Mouse (Mus musculus): ENCODE measurements around the gene Cuedc2. TPM values are rescaled to one million over a fixed set of nuclear protein-coding genes. Genes with fewer than 3 reads are reported as not detected.
A peak's percentile ranks its signal among the peaks of the same experiment; 100 is the strongest.

Gene Cuedc2
- polyA plus RNA-seq, 1 experiment = 65.5 TPM

DNA sequence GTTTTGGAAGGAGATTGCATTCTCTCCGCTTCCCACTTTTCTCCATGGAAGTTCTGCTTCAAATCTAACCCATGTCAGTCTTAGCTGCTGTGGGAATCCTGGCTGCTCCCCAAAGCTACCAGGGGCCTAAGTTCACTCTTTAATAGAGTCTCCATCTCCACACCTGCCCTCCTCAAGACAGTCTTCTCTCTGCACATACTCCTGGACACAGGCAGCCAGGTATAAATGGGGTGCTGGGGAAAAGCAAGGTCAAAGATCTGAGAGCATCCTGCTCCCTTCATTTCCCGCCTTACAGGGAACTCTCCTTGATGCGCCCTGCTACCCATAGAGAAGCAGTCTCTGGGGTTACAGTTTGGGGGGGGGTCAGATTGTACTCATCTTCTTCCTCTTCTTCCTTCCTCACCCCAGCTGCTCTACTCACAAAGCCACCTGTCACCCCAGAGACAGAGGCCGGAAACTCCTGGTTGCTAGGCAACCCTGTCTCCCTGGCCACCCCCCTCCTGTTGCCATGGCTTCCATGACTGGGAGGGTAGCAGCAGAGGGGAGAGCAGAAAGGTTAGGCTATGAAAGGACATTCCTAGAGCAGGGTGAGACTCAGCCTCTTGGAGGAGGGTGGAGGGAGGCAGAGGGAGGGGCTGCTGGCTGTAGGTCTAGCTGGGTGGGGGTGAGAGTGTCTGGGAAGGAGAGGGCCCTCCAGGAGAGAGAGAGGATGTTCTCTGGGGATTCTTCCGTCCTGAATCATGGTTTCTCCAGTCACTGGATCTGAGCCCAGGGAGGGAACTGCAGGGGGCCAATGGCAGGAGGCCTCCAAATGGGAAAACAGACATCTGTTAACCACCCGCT, 17.2 kb downstream of the Cuedc2 start:
- H3K27ac ChIP-seq (ENCODE audit: insufficient read depth, low read length) = no peak overlapping the region
- peaks cover 7% of the 10 kb centered on the region for H3K27me3 ChIP-seq (ENCODE audit: control insufficient read depth, insufficient read depth, low read length, poor library complexity, severe bottlenecking)
- H3K4me1 ChIP-seq (ENCODE audit: control insufficient read depth, insufficient read depth, low read length) = no peaks in the 10 kb centered on the region
- no peaks in the 10 kb centered on the region for H3K9me3 ChIP-seq (replicated peaks; ENCODE audit: control insufficient read depth, insufficient read depth, low read length, poor library complexity, severe bottlenecking)
- no peak for TF ChIP-seq POLR2A (IDR thresholded peaks at IDR 0.05; ENCODE audit: insufficient read depth, low read length)
- TF ChIP-seq CTCF (IDR thresholded peaks at IDR 0.05; ENCODE audit: low read depth, low read length) = no peak
- H3K36me3 ChIP-seq (ENCODE audit: control insufficient read depth, insufficient read depth, low read length, poor library complexity, severe bottlenecking) = no peaks in the 10 kb centered on the region
- no peak overlapping the region for H3K4me3 ChIP-seq (ENCODE audit: low read depth, low read length)
- H3K9ac ChIP-seq (ENCODE audit: low read depth, poor library complexity, severe bottlenecking) = no peak overlapping the region

- Histone ChIP-seq H3K27me3 (ENCODE audit: control insufficient read depth, insufficient read depth, low read length, poor library complexity, severe bottlenecking) (peaks cover 9% of the 10 kb centered on the region), H3K4me1 (ENCODE audit: control insufficient read depth, insufficient read depth, low read length) (no peaks in the 10 kb centered on the region), H3K36me3 (ENCODE audit: control insufficient read depth, insufficient read depth, low read length, poor library complexity, severe bottlenecking) (no peaks in the 10 kb centered on the region), H3K9me3 (replicated peaks; ENCODE audit: control insufficient read depth, insufficient read depth, low read length, poor library complexity, severe bottlenecking) (no peaks in the 10 kb centered on the region), H3K4me3 (ENCODE audit: low read depth, low read length) (no peak overlapping the region), H3K27ac (ENCODE audit: insufficient read depth, low read length) (no peak overlapping the region), H3K9ac (ENCODE audit: low read depth, poor library complexity, severe bottlenecking) (no peak overlapping the region)
- TF ChIP-seq CTCF (IDR thresholded peaks at IDR 0.05; ENCODE audit: low read depth, low read length) = no peak
- TF ChIP-seq POLR2A (IDR thresholded peaks at IDR 0.05; ENCODE audit: insufficient read depth, low read length) = no peak
- TF ChIP-seq EP300 (IDR thresholded peaks at IDR 0.05; ENCODE audit: insufficient read depth, low read depth, low read length) = no peak
Measured at GRCm38 (mm10) chr19:46320076-46320785, 18.3 kb downstream of the Cuedc2 start.

DNA sequence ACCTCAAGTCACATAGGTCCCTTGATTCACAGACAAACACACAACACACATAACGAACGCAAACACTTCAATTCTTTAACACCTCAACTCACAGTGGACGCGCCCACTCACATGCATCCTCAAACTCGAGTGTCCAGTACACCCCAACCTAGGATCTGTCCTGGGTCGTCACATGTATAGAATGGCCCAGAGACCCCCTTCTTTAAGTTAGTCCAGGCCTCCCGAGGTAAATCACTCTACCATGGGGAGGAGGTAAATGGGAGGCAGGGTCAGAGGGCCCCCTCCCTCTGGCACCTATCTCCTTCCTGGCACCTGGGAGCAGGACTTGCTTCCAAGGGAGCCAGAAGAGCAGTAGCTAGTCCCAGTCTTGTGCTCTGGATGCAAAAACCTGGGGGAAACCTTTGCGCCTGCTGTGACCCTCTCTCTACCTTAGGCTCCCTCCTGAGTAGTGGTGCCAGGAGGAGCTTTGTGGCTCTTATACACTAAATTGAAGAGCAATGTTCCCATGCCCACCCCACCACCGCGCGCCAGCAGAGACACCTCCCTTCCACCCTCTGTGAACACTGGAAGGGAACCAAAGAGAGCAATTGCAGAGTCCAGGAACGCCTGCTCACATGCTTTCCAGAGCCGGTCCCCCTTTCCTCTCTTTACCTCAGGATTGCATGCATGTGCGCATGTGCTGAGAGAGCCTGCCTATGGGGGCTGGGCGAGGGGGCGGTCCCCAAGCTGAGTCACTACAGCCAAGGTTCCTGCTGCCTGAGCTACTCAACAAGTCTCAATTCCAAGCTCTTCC, 19.7 kb downstream of the Cuedc2 start:
- Histone ChIP-seq H3K27me3 (ENCODE audit: control insufficient read depth, insufficient read depth, low read length, poor library complexity, severe bottlenecking) (peaks cover 9% of the 10 kb centered on the region), H3K9ac (ENCODE audit: low read depth, poor library complexity, severe bottlenecking) (no peak overlapping the region), H3K4me1 (ENCODE audit: control insufficient read depth, insufficient read depth, low read length) (no peaks in the 10 kb centered on the region), H3K27ac (ENCODE audit: insufficient read depth, low read length) (no peak overlapping the region), H3K36me3 (ENCODE audit: control insufficient read depth, insufficient read depth, low read length, poor library complexity, severe bottlenecking) (no peaks in the 10 kb centered on the region), H3K9me3 (replicated peaks; ENCODE audit: control insufficient read depth, insufficient read depth, low read length, poor library complexity, severe bottlenecking) (no peaks in the 10 kb centered on the region), H3K4me3 (ENCODE audit: low read depth, low read length) (no peak overlapping the region)
- TF ChIP-seq EP300 (IDR thresholded peaks at IDR 0.05; ENCODE audit: insufficient read depth, low read depth, low read length) = no peak
- TF ChIP-seq CTCF (IDR thresholded peaks at IDR 0.05; ENCODE audit: low read depth, low read length) = no peak
- TF ChIP-seq POLR2A (IDR thresholded peaks at IDR 0.05; ENCODE audit: insufficient read depth, low read length) = no peak

DNA sequence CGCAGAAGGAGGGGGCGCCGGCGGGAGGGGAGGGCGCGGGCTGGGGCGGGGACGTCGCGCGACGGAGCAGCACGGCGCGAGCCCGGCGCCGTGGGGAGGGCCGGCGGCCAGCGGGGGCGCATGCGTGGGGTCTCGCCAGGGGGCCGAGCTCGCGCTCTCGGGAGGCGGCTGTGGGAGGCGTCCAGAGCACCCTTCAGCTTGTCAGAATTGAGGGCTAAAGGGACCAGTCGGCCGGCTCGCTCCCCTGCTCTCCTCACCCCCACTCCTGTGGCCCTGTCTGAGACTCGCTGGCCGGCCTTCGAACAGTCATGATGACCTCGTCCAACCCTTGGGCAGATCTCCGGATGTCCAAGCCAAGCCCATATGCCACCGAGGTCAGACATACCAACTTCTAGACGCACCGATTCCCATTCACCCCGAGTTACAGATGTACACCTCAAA, 20.5 kb downstream of the Cuedc2 start:
- no peak for TF ChIP-seq EP300 (IDR thresholded peaks at IDR 0.05; ENCODE audit: insufficient read depth, low read depth, low read length)
- TF ChIP-seq CTCF (IDR thresholded peaks at IDR 0.05; ENCODE audit: low read depth, low read length) = no peak
- TF ChIP-seq POLR2A (IDR thresholded peaks at IDR 0.05; ENCODE audit: insufficient read depth, low read length) = no peak
- Histone ChIP-seq H3K4me3 (ENCODE audit: low read depth, low read length) (peak overlapping the region; percentile 31), H3K27me3 (ENCODE audit: control insufficient read depth, insufficient read depth, low read length, poor library complexity, severe bottlenecking) (peaks cover 9% of the 10 kb centered on the region), H3K27ac (ENCODE audit: insufficient read depth, low read length) (no peak overlapping the region), H3K9me3 (replicated peaks; ENCODE audit: control insufficient read depth, insufficient read depth, low read length, poor library complexity, severe bottlenecking) (no peaks in the 10 kb centered on the region), H3K36me3 (ENCODE audit: control insufficient read depth, insufficient read depth, low read length, poor library complexity, severe bottlenecking) (no peaks in the 10 kb centered on the region), H3K9ac (ENCODE audit: low read depth, poor library complexity, severe bottlenecking) (peak overlapping the region; percentile 30), H3K4me1 (ENCODE audit: control insufficient read depth, insufficient read depth, low read length) (no peaks in the 10 kb centered on the region)

DNA sequence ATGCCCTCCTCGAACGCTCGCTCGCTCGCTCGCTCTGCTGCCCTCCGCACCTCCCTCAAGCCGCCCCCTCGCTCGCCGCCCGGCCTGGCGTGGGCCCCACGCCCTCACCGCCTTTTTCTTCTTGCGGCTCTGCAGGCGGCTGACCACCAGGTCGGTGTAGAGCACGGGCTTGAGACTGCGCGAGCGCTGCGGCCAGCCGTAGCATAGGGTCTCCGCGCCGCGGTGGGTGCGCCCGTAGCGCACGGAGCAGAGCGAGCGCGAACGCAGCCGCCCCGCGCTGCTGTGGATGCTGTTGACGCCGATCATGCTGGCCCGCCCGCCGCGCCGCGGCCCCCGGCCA, 21.0 kb downstream of the Cuedc2 start:
- no peaks in the 10 kb centered on the region for H3K9me3 ChIP-seq (replicated peaks; ENCODE audit: control insufficient read depth, insufficient read depth, low read length, poor library complexity, severe bottlenecking)
- H3K4me3 ChIP-seq (ENCODE audit: low read depth, low read length) = peak overlapping the region; percentile 57
- H3K4me1 ChIP-seq (ENCODE audit: control insufficient read depth, insufficient read depth, low read length) = no peaks in the 10 kb centered on the region
- H3K36me3 ChIP-seq (ENCODE audit: control insufficient read depth, insufficient read depth, low read length, poor library complexity, severe bottlenecking) = no peaks in the 10 kb centered on the region
- H3K27me3 ChIP-seq (ENCODE audit: control insufficient read depth, insufficient read depth, low read length, poor library complexity, severe bottlenecking) = peaks cover 9% of the 10 kb centered on the region
- no peak overlapping the region for H3K27ac ChIP-seq (ENCODE audit: insufficient read depth, low read length)
- TF ChIP-seq EP300 (IDR thresholded peaks at IDR 0.05; ENCODE audit: insufficient read depth, low read depth, low read length) = no peak
- no peak for TF ChIP-seq CTCF (IDR thresholded peaks at IDR 0.05; ENCODE audit: low read depth, low read length)
- no peak for TF ChIP-seq POLR2A (IDR thresholded peaks at IDR 0.05; ENCODE audit: insufficient read depth, low read length)
- peak overlapping the region; percentile 30 for H3K9ac ChIP-seq (ENCODE audit: low read depth, poor library complexity, severe bottlenecking)

All from ES-Bruce4 (cell line).